Mouse (Mus musculus) myocyte (in vitro differentiated cells): ENCODE results near the gene Lrp2bp. TPM values are rescaled to one million over a fixed set of nuclear protein-coding genes. Genes with fewer than 3 reads are reported as not detected.
A peak's percentile ranks its signal among the peaks of the same experiment; 100 is the strongest.

Experiments used
- H3K27me3 ChIP-seq: one replicate; pipeline ENCODE4 v1.6.1; 2011; ENCODE audit not compliant: control insufficient read depth, insufficient read depth, insufficient read length
- H3K36me3 ChIP-seq: one replicate; pipeline ENCODE4 v1.6.1; 2011; ENCODE audit not compliant: control insufficient read depth, insufficient read depth
- H3K4me2 ChIP-seq: one replicate; pipeline ENCODE4 v1.6.1; 2011; ENCODE audit warnings: low read depth, control low read depth
- H3K4me3 ChIP-seq: one replicate; pipeline ENCODE4 v1.5.1; 2011; ENCODE audit warnings: mild to moderate bottlenecking, control low read depth, moderate library complexity
- H3K79me2 ChIP-seq: one replicate; pipeline ENCODE4 v1.6.1; 2011; ENCODE audit not compliant: control insufficient read depth, insufficient read depth
- H3ac ChIP-seq: one replicate; pipeline ENCODE4 v1.6.1; 2011; ENCODE audit not compliant: control insufficient read depth, insufficient read length
- CEBPB ChIP-seq: IDR thresholded peaks from 2 replicates; pipeline ENCODE4 v1.6.1; 2011; ENCODE audit warnings: mild to moderate bottlenecking, moderate library complexity; ENCODE audit not compliant: poor library complexity, insufficient read depth, severe bottlenecking
- E2F4 ChIP-seq: IDR thresholded peaks from one replicate; pipeline ENCODE4 v1.6.1; 2011; ENCODE audit warnings: mild to moderate bottlenecking, control low read depth, moderate library complexity; ENCODE audit not compliant: insufficient read depth
- MAX ChIP-seq: IDR thresholded peaks from one replicate; pipeline ENCODE4 v1.6.1; 2011; ENCODE audit warnings: low read depth, mild to moderate bottlenecking, control low read depth
- MYOD1 ChIP-seq, 3 experiments: IDR thresholded peaks; one replicate each; pipeline ENCODE4 v1.6.1; 2011; ENCODE audit warnings: control low read depth in 2 of 3, low read depth in 2 of 3, mild to moderate bottlenecking in 2 of 3, moderate library complexity in 1 of 3; ENCODE audit not compliant: insufficient read length in 2 of 3, control insufficient read depth in 1 of 3
- MYOG ChIP-seq, 3 experiments: IDR thresholded peaks; one replicate each; pipeline ENCODE4 v1.6.1; 2011; ENCODE audit warnings: control low read depth in 2 of 3, low read depth in 2 of 3, mild to moderate bottlenecking in 2 of 3; ENCODE audit not compliant: insufficient read length in 2 of 3, control insufficient read depth in 1 of 3, insufficient read depth in 1 of 3
- POLR2A ChIP-seq: IDR thresholded peaks from one replicate; pipeline ENCODE4 v1.6.1; 2011; ENCODE audit warnings: low read depth, mild to moderate bottlenecking, control low read depth, moderate library complexity; ENCODE audit not compliant: insufficient read length
- POLR2AphosphoS2 ChIP-seq: IDR thresholded peaks from one replicate; pipeline ENCODE4 v1.6.1; 2011; ENCODE audit warnings: low read depth, control low read depth; ENCODE audit not compliant: insufficient read length
- REST ChIP-seq: IDR thresholded peaks from one replicate; pipeline ENCODE4 v1.6.1; 2011; ENCODE audit warnings: mild to moderate bottlenecking, control low read depth, moderate library complexity; ENCODE audit not compliant: insufficient read depth, insufficient read length
- SRF ChIP-seq: IDR thresholded peaks from one replicate; pipeline ENCODE4 v1.6.1; 2011; ENCODE audit warnings: low read depth; ENCODE audit not compliant: control insufficient read depth, insufficient read length
- TCF12 ChIP-seq: IDR thresholded peaks from one replicate; pipeline ENCODE4 v1.6.1; 2011; ENCODE audit warnings: mild to moderate bottlenecking, control low read depth; ENCODE audit not compliant: poor library complexity, insufficient read depth, severe bottlenecking
- TCF3 ChIP-seq: IDR thresholded peaks from one replicate; pipeline ENCODE4 v1.6.1; 2011; ENCODE audit warnings: low read depth, control low read depth; ENCODE audit not compliant: insufficient read length
- USF1 ChIP-seq: IDR thresholded peaks from one replicate; pipeline ENCODE4 v1.6.1; 2011; ENCODE audit warnings: low read depth, mild to moderate bottlenecking, control low read depth, moderate library complexity
- polyA plus RNA-seq: library from polyadenylated mRNA; unstranded; fragments of >200 nt; fragmentation: generic; extraction: Trizol; gene quantifications from one replicate; pipeline ENCODE4 v1.2.1, GENCODE M21; 2012; ENCODE audit warnings: missing spikeins

Lrp2bp gene
- polyA plus RNA-seq, 1 experiment: 0.08 TPM

DNA sequence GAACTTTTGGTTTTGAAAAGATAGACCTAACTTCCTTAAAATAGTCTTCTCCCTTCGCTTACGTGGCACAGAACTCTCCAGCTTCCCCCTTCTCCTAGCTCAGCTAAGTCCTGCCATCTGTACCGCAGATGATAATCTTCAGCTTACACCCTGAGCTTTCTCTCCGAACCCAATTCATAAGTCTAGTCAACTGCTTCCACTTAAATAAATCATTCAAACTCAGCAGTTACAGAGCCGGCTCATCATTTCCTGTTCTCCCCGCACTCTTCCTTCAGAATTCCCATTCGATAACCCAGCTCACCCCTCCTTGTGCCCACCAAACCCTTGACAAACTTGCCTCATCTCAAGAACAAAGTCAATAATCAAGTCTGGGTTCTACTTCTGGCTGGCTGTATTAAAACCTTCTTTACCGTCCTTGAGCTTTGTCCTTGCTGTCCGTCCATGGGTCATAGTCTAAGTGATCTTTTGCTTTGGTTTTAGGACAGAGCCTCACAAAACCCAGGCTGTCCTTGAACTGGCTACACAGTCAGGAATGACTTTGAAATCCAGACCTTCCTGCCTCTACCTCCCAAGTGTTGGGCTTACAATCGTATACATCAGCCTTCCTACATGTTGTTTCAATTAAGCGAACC, 23.1 kb upstream of the Lrp2bp start:
- H3K27me3 ChIP-seq: no peaks in the 10 kb centered on the region
- peak overlapping the region; percentile 71 for H3K4me3 ChIP-seq
- no peak for TF ChIP-seq MAX
- no peak overlapping the region for H3ac ChIP-seq
- H3K79me2 ChIP-seq: peaks cover 16% of the 10 kb centered on the region
- peak overlapping the region; percentile 99 for H3K4me2 ChIP-seq
- no peaks in the 10 kb centered on the region for H3K36me3 ChIP-seq

GRCm38 (mm10) chr8:45986665-45987064, 12.4 kb upstream of the Lrp2bp start:
- Histone ChIP-seq H3K4me2 (no peak overlapping the region), H3K79me2 (no peaks in the 10 kb centered on the region), H3K4me3 (no peak overlapping the region), H3K36me3 (peaks cover 33% of the 10 kb centered on the region), H3K27me3 (no peaks in the 10 kb centered on the region), H3ac (no peak overlapping the region)
- TF ChIP-seq POLR2A: no peak
- no peak for TF ChIP-seq MYOG (IDR thresholded peaks at IDR 0.05; ENCODE audit: control insufficient read depth in 1 of 3, insufficient read depth in 1 of 3, insufficient read length in 2 of 3, low read depth in 2 of 3)
- TF ChIP-seq MAX: no peak
- no peak for TF ChIP-seq SRF
- TF ChIP-seq USF1: no peak
- TF ChIP-seq POLR2AphosphoS2: no peak
- TF ChIP-seq TCF12: no peak
- no peak for TF ChIP-seq REST

GRCm38 (mm10) chr8:45988189-45988588, 10.9 kb upstream of the Lrp2bp start:
- Histone ChIP-seq H3K4me2 (no peak overlapping the region), H3K79me2 (no peaks in the 10 kb centered on the region), H3K4me3 (no peak overlapping the region), H3ac (no peak overlapping the region), H3K36me3 (peaks cover 34% of the 10 kb centered on the region), H3K27me3 (no peaks in the 10 kb centered on the region)
- TF ChIP-seq POLR2A (no peak), SRF (no peak), POLR2AphosphoS2 (no peak), USF1 (no peak), REST (no peak), MAX (no peak), MYOD1 (IDR thresholded peaks at IDR 0.05; ENCODE audit: control insufficient read depth in 1 of 3, insufficient read length in 2 of 3, low read depth in 2 of 3) (no peak), TCF12 (no peak), TCF3 (no peak)

GRCm38 (mm10) chr8:45990631-45991310, 8.3 kb upstream of the Lrp2bp start:
- Histone ChIP-seq H3K27me3 (no peaks in the 10 kb centered on the region), H3K36me3 (peaks cover 37% of the 10 kb centered on the region), H3K79me2 (no peaks in the 10 kb centered on the region), H3K4me3 (no peak overlapping the region), H3ac (no peak overlapping the region), H3K4me2 (no peak overlapping the region)
- TF ChIP-seq POLR2A: no peak
- TF ChIP-seq USF1: no peak
- no peak for TF ChIP-seq E2F4
- no peak for TF ChIP-seq TCF3
- no peak for TF ChIP-seq MYOD1 (IDR thresholded peaks at IDR 0.05; ENCODE audit: control insufficient read depth in 1 of 3, insufficient read length in 2 of 3, low read depth in 2 of 3)
- no peak for TF ChIP-seq SRF
- TF ChIP-seq TCF12: no peak
- TF ChIP-seq CEBPB: no peak
- no peak for TF ChIP-seq MAX
- TF ChIP-seq POLR2AphosphoS2: no peak
- no peak for TF ChIP-seq MYOG (IDR thresholded peaks at IDR 0.05; ENCODE audit: control insufficient read depth in 1 of 3, insufficient read depth in 1 of 3, insufficient read length in 2 of 3, low read depth in 2 of 3)
- no peak for TF ChIP-seq REST

GRCm38 (mm10) chr8:45994111-45994510, 5.0 kb upstream of the Lrp2bp start:
- Histone ChIP-seq H3ac (no peak overlapping the region), H3K4me2 (no peak overlapping the region), H3K36me3 (peaks cover 32% of the 10 kb centered on the region), H3K4me3 (no peak overlapping the region), H3K27me3 (no peaks in the 10 kb centered on the region), H3K79me2 (no peaks in the 10 kb centered on the region)
- no peak for TF ChIP-seq POLR2AphosphoS2
- no peak for TF ChIP-seq MYOG (IDR thresholded peaks at IDR 0.05; ENCODE audit: control insufficient read depth in 1 of 3, insufficient read depth in 1 of 3, insufficient read length in 2 of 3, low read depth in 2 of 3)
- TF ChIP-seq REST: no peak
- no peak for TF ChIP-seq TCF12
